Mouse (Mus musculus): ENCODE measurements around the gene Ndrg2. TPM values are rescaled to one million over a fixed set of nuclear protein-coding genes. Genes with fewer than 3 reads are reported as not detected.
A peak's percentile ranks its signal among the peaks of the same experiment; 100 is the strongest.

Ndrg2 gene
- polyA plus RNA-seq (2016; fragmentation: Nextera tagmentation; extraction: Ambion mirVana) = 17.0 and 17.3 TPM in 2 replicates

GRCm38 (mm10) chr14:51913960-51914762 lies at the start of gene Ndrg2:
TSS of gene Ndrg2 (minus strand) at chr14:51914158.
- 8% methylated on average over 22 of the region's 23 CpGs for WGBS (ENCODE audit: insufficient replicate concordance)
- peaks cover 43% of the 10 kb centered on the region for H3K27me3 ChIP-seq (replicated peaks)
- H3K9me3 ChIP-seq (replicated peaks) = no peaks in the 10 kb centered on the region
- H3K4me1 ChIP-seq = peaks cover 35% of the 10 kb centered on the region
- H3K4me3 ChIP-seq = peak within 1 kb of the TSS; percentile 63
- peak within 1 kb of the TSS; percentile 37; the same call in 1 of the 2 replicates for H3K27ac ChIP-seq
- peak within 1 kb of the TSS; percentile 66 for H3K9ac ChIP-seq
- peak; percentile 29 for ATAC-seq
- peak within 1 kb of the TSS; percentile 97 for H3K4me2 ChIP-seq
- H3K36me3 ChIP-seq = no peaks in the 10 kb centered on the region

- Histone ChIP-seq H3K27ac (no peak overlapping the region), H3K9ac (no peak overlapping the region), H3K4me2 (no peak overlapping the region), H3K4me1 (no peaks in the 10 kb centered on the region), H3K36me3 (no peaks in the 10 kb centered on the region), H3K27me3 (replicated peaks) (0 out of 2 replicates have a peak, but pooled peaks cover 4% of the 10 kb centered on the region), H3K4me3 (no peak overlapping the region), H3K9me3 (replicated peaks) (0 out of 2 replicates have a peak, but pooled peaks cover 3% of the 10 kb centered on the region)
- 73% methylated on average over 2 of the region's 2 CpGs for WGBS (ENCODE audit: insufficient replicate concordance)
- no peak for ATAC-seq
These were observed 46.4 kb upstream of the Ndrg2 start for GRCm38 (mm10) chr14:51960316-51960715.

DNA sequence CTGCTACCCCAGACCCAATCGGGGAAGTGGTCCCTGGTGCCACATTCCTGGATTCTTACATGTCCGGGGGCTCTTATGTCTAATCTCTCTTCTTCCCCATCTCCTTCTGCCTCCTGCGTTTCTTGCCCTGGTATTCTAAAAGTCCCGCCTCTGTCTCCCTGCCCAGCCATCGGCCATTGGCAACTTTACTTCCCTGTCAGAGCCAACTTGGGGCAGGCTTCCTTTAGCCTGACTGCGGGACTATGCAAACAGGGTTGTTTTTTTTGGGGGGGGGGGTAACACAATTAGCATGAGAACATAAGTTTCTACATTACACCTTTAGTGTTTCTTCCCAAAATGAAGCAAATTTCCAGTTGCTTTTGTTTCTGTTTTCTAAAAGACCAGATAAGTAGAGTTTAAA lies 29.4 kb upstream of the Ndrg2 start:
- Histone ChIP-seq H3K9me3 (replicated peaks) (0 out of 2 replicates have a peak, but pooled peaks cover 1% of the 10 kb centered on the region), H3K9ac (no peak overlapping the region), H3K4me2 (no peak overlapping the region), H3K36me3 (no peaks in the 10 kb centered on the region), H3K4me1 (peaks cover 18% of the 10 kb centered on the region), H3K4me3 (no peak overlapping the region), H3K27me3 (replicated peaks) (no peaks in the 10 kb centered on the region), H3K27ac (no peak overlapping the region)
- ATAC-seq = no peak
- 68% methylated on average over 6 of the region's 6 CpGs for WGBS (ENCODE audit: insufficient replicate concordance)

GRCm38 (mm10) chr14:51942236-51942635 lies 28.3 kb upstream of the Ndrg2 start:
- H3K27me3 ChIP-seq (replicated peaks) = no peaks in the 10 kb centered on the region
- peaks cover 18% of the 10 kb centered on the region for H3K4me1 ChIP-seq
- H3K9me3 ChIP-seq (replicated peaks) = 0 out of 2 replicates have a peak, but pooled peaks cover 6% of the 10 kb centered on the region
- no peak overlapping the region for H3K27ac ChIP-seq
- 29% methylated on average over 7 of the region's 7 CpGs for whole genome bisulfite sequencing (ENCODE audit: insufficient replicate concordance)
- no peak overlapping the region for H3K4me2 ChIP-seq
- H3K4me3 ChIP-seq = no peak overlapping the region
- no peak for ATAC-seq
- H3K36me3 ChIP-seq = no peaks in the 10 kb centered on the region
- no peak overlapping the region for H3K9ac ChIP-seq

DNA sequence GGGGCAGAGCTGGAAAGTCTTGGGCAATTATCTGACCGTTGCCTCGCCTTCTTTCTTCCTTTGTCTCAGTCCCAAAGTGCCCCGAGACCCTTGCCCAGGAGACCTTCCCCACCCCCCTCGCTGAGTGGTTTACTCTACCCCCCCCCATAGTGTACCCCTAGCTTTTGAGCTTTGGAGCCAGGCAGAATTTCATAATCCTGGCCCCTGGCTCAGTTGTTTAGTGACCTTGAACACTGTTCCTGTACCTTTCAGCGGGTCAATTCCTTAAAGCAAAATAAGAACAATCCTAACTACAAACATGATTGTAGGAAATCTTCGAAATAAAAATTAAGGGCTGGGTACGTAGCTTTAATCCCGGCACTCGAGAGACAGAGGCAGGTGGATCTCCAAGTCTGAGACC lies 27.6 kb upstream of the Ndrg2 start:
- 0 out of 2 replicates have a peak, but pooled peaks cover 6% of the 10 kb centered on the region for H3K9me3 ChIP-seq (replicated peaks)
- no peak overlapping the region for H3K9ac ChIP-seq
- no peaks in the 10 kb centered on the region for H3K36me3 ChIP-seq
- H3K27me3 ChIP-seq (replicated peaks) = no peaks in the 10 kb centered on the region
- no peak for ATAC-seq
- no peak overlapping the region for H3K27ac ChIP-seq
- peak overlapping the region; percentile 0; the same call in 1 of the 2 replicates for H3K4me2 ChIP-seq
- peaks cover 18% of the 10 kb centered on the region for H3K4me1 ChIP-seq
- no peak overlapping the region for H3K4me3 ChIP-seq
- WGBS (ENCODE audit: insufficient replicate concordance) = 53% methylated on average over 9 of the region's 9 CpGs

GRCm38 (mm10) chr14:51940944-51941560 lies 27.1 kb upstream of the Ndrg2 start:
- Histone ChIP-seq H3K27me3 (replicated peaks) (no peaks in the 10 kb centered on the region), H3K9me3 (replicated peaks) (0 out of 2 replicates have a peak, but pooled peaks cover 6% of the 10 kb centered on the region), H3K4me2 (peak overlapping the region; percentile 0; the same call in 1 of the 2 replicates), H3K9ac (no peak overlapping the region), H3K4me1 (peaks cover 18% of the 10 kb centered on the region), H3K36me3 (no peaks in the 10 kb centered on the region), H3K27ac (no peak overlapping the region), H3K4me3 (no peak overlapping the region)
- no peak for ATAC-seq
- WGBS (ENCODE audit: insufficient replicate concordance) = 35% methylated on average over 8 of the region's 8 CpGs

GRCm38 (mm10) chr14:51939005-51939404 lies 25.0 kb upstream of the Ndrg2 start:
- no peak for ATAC-seq
- no peak overlapping the region for H3K4me2 ChIP-seq
- H3K9me3 ChIP-seq (replicated peaks) = peaks cover 9% of the 10 kb centered on the region; the same call in 1 of the 2 replicates
- WGBS (ENCODE audit: insufficient replicate concordance) = 75% methylated on average over 9 of the region's 9 CpGs
- H3K27me3 ChIP-seq (replicated peaks) = no peaks in the 10 kb centered on the region
- H3K9ac ChIP-seq = no peak overlapping the region
- no peak overlapping the region for H3K27ac ChIP-seq
- no peaks in the 10 kb centered on the region for H3K36me3 ChIP-seq
- peaks cover 18% of the 10 kb centered on the region for H3K4me1 ChIP-seq
- H3K4me3 ChIP-seq = no peak overlapping the region

GRCm38 (mm10) chr14:51932092-51933020 lies 18.4 kb upstream of the Ndrg2 start:
- H3K4me1 ChIP-seq = 0 out of 2 replicates have a peak, but pooled peaks cover 5% of the 10 kb centered on the region
- no peaks in the 10 kb centered on the region for H3K36me3 ChIP-seq
- peaks cover 3% of the 10 kb centered on the region; the same call in 1 of the 2 replicates for H3K9me3 ChIP-seq (replicated peaks)
- no peak overlapping the region for H3K4me3 ChIP-seq
- 54% methylated on average over 10 of the region's 10 CpGs for WGBS (ENCODE audit: insufficient replicate concordance)
- no peak overlapping the region for H3K27ac ChIP-seq
- 0 out of 2 replicates have a peak, but pooled peaks cover 9% of the 10 kb centered on the region for H3K27me3 ChIP-seq (replicated peaks)
- no peak overlapping the region for H3K9ac ChIP-seq
- ATAC-seq = no peak
- H3K4me2 ChIP-seq = no peak overlapping the region

DNA sequence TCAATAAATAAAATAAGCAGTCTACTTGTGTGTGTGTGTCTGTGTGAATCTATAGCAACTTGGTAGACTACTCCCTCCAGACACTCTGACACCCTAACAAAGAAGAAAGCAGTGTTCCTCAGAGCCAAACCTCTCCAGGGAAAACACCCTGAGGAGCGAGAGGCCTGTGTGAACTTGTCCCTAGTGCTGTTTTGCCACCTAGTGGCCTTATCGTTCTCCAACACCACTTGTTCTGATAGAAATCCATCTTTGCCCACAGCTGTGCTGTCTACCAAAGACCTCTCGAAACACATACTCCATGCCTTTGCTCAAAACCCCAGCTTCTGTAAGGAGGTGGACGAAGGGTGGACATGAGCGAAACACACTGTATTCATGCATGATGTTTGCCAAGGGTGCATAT lies 16.9 kb upstream of the Ndrg2 start:
- Histone ChIP-seq H3K4me1 (0 out of 2 replicates have a peak, but pooled peaks cover 5% of the 10 kb centered on the region), H3K27me3 (replicated peaks) (0 out of 2 replicates have a peak, but pooled peaks cover 9% of the 10 kb centered on the region), H3K27ac (no peak overlapping the region), H3K4me2 (no peak overlapping the region), H3K9ac (no peak overlapping the region), H3K9me3 (replicated peaks) (peaks cover 3% of the 10 kb centered on the region; the same call in 1 of the 2 replicates), H3K36me3 (no peaks in the 10 kb centered on the region), H3K4me3 (no peak overlapping the region)
- ATAC-seq = peak; percentile 38
- 30% methylated on average over 5 of the region's 5 CpGs for WGBS (ENCODE audit: insufficient replicate concordance)

DNA sequence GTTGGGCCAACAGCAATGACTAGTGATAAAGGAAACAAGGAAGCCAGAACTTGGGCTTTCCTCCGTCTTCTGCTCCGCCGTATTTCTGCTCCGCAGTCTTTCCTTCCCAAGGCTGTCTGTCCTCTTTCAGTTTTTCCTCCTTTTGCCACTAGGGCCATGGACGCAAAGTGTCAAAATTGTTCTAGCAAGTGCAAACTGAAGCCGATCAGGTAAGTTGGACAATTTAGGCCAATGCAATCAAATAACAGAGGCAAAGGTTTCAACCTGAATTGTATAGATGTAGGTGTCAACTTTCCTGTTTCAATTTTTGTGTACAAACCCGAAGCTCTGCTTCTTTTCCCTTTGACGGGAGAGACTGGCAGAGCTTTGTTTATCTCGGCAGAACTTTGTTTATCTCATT lies 16.0 kb upstream of the Ndrg2 start:
- H3K27ac ChIP-seq = no peak overlapping the region
- ATAC-seq = no peak
- H3K4me3 ChIP-seq = no peak overlapping the region
- no peaks in the 10 kb centered on the region for H3K36me3 ChIP-seq
- H3K27me3 ChIP-seq (replicated peaks) = 0 out of 2 replicates have a peak, but pooled peaks cover 9% of the 10 kb centered on the region
- H3K9me3 ChIP-seq (replicated peaks) = peaks cover 3% of the 10 kb centered on the region; the same call in 1 of the 2 replicates
- H3K4me2 ChIP-seq = no peak overlapping the region
- whole genome bisulfite sequencing (ENCODE audit: insufficient replicate concordance) = 61% methylated on average over 9 of the region's 9 CpGs
- H3K9ac ChIP-seq = no peak overlapping the region
- H3K4me1 ChIP-seq = 0 out of 2 replicates have a peak, but pooled peaks cover 5% of the 10 kb centered on the region

DNA sequence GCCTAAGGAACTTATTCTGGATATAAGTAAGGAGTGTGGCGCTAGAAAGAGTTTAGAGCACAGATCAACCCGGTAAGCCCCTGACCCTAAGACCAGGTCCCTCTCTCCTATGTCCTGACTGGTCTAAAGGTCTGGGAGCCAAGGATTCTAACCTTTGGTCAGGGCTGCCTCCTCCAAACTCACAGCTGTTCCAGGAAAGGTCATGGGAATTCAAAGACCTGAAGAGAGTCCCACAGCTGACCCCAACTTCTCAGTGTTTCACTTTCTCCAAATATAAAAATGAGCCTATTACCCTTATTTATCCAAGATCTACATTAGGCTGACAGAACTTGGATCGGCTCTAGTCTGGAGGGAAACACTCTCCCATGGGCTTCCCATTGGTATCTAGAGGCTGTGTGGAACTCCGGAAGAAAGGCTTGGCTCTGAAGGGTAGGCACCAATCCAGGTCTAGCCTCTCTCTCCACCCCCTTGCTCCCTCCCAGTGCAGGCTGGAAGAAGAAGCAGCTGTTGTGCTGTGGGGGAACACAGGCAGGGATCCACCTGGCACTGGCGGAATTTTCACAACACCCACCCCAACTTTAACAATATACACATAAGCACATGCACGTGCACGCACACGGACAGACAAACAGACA lies 15.5 kb upstream of the Ndrg2 start:
- Histone ChIP-seq H3K27me3 (replicated peaks) (0 out of 2 replicates have a peak, but pooled peaks cover 9% of the 10 kb centered on the region), H3K4me2 (no peak overlapping the region), H3K9ac (no peak overlapping the region), H3K4me3 (no peak overlapping the region), H3K27ac (no peak overlapping the region), H3K4me1 (0 out of 2 replicates have a peak, but pooled peaks cover 5% of the 10 kb centered on the region), H3K36me3 (no peaks in the 10 kb centered on the region), H3K9me3 (replicated peaks) (peaks cover 3% of the 10 kb centered on the region; the same call in 1 of the 2 replicates)
- no peak for ATAC-seq
- 76% methylated on average over 8 of the region's 8 CpGs for WGBS (ENCODE audit: insufficient replicate concordance)
